Mouse (Mus musculus) limb, embryonic 14.5 days (tissue): Measurements from ENCODE around the gene Srrm4. TPM values are rescaled to one million over a fixed set of nuclear protein-coding genes. Genes with fewer than 3 reads are reported as not detected.

ENCODE experiments used
- ATAC-seq: fragments of 200-750 bp; cut with Nextera tagmentation; 2 replicates; pipeline ENCODE4 v1.8.0; 2017; ENCODE audit warnings: low read depth, moderate number of reproducible peaks, moderate TSS enrichment; ENCODE audit not compliant: low FRiP score
- DNase-seq: peaks from one replicate; pipeline ENCODE4 v3.0.0-alpha.2; 2015; ENCODE audit warnings: low spot score
- H3K27ac ChIP-seq: fragments of 300-500 bp; sonication (generic); replicated peaks from 2 replicates; pipeline ENCODE4 v1.5.1; 2014; ENCODE audit warnings: low read depth, mild to moderate bottlenecking, low read length, moderate library complexity, mixed read lengths
- H3K27me3 ChIP-seq: fragments of 300-500 bp; sonication (generic); 2 replicates; pipeline ENCODE4 v1.6.1; 2014; ENCODE audit warnings: low read length, mixed read lengths; ENCODE audit not compliant: control insufficient read depth, insufficient read depth
- H3K36me3 ChIP-seq: fragments of 300-500 bp; sonication (generic); 2 replicates; pipeline ENCODE4 v1.6.1; 2014; ENCODE audit warnings: mild to moderate bottlenecking, low read length, moderate library complexity, mixed read lengths; ENCODE audit not compliant: control insufficient read depth, insufficient read depth
- H3K4me1 ChIP-seq: fragments of 300-500 bp; sonication (generic); 2 replicates; pipeline ENCODE4 v1.6.1; 2014; ENCODE audit warnings: antibody characterized with exemption, low read length, mixed read lengths; ENCODE audit not compliant: control insufficient read depth, insufficient read depth
- H3K4me2 ChIP-seq: fragments of 300-500 bp; sonication (generic); replicated peaks from 2 replicates; pipeline ENCODE4 v1.6.1; 2014; ENCODE audit warnings: low read depth, mild to moderate bottlenecking, low read length, moderate library complexity; ENCODE audit not compliant: severe bottlenecking
- H3K4me3 ChIP-seq: fragments of 300-500 bp; sonication (generic); replicated peaks from 2 replicates; pipeline ENCODE4 v1.5.1; 2014; ENCODE audit warnings: low read length
- H3K9ac ChIP-seq: fragments of 300-500 bp; sonication (generic); 2 replicates; pipeline ENCODE4 v1.6.1; 2014; ENCODE audit warnings: mild to moderate bottlenecking, low read depth, low read length, moderate library complexity; ENCODE audit not compliant: severe bottlenecking
- H3K9me3 ChIP-seq: fragments of 300-500 bp; sonication (generic); 2 replicates; pipeline ENCODE4 v1.6.1; 2016; ENCODE audit warnings: low read length; ENCODE audit not compliant: control insufficient read depth
- POLR2A ChIP-seq: fragments of 200-500 bp; IDR thresholded peaks from 2 replicates; pipeline ENCODE4 v1.8.0; 2012; ENCODE audit warnings: inconsistent platforms, mild to moderate bottlenecking, moderate library complexity, borderline replicate concordance; ENCODE audit not compliant: insufficient read depth, insufficient read length; ENCODE audit errors: extremely low read depth
- whole genome bisulfite sequencing: fragments of 180-500 bp; shearing (Covaris S2); extraction: QIAGEN DNeasy Blood & Tissue Kit; methylation state at CpG from one replicate; pipeline ENCODE4 v1.1.7; 2014; 5-methylcytosine and 5-hydroxymethylcytosine counted together
- polyA plus RNA-seq, 2 experiments: library from polyadenylated mRNA; depleted of rRNA in 1 of 2; stranded (reverse) in 1 of 2; unstranded in 1 of 2; fragments of >200 nt; fragmentation: Nextera tagmentation in 1 of 2; extraction: Ambion mirVana in 1 of 2; gene quantifications; 2 replicates each; pipeline versions ENCODE4 v1.2.1 to v1.2.3; 2012 to 2014

Srrm4 gene
- polyA plus RNA-seq, 2 experiments: 0.44 to 0.80 TPM

DNA sequence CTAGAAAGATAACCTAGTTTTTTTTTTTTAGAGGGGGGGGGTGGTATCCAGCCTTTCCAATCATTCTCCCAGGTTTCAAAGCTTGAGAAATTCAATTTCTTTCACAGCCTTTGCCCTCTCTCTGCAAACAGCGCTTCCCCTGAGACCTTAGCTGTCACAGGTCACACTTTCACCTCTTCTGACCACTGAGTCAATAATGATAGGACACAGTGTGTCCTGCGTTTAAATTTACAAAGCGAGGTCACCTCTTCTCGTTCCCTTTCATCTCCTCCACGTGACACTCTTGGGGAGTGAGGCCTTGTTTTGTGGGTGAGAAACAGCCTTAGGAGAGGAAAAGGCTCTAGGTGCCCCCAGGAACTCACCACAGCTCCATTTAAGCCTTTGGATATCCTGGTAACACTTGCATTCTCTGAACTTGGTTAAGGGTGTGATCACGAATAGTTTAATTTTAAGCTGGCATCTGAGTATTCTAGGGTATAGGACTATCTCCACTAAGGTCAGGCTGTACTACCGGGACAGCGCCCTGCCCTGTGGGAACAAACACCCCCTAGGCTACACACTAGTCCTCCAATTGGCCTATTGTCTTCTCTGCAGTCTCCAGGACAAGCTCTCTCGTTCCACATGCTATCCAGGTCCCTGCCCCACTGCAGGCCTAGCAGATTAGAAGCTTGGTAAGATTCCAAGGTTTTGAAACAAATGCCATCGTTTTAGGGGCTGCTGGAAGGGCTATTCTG is 145.8 kb downstream of the Srrm4 start:
- Histone ChIP-seq H3K4me3 (no peak overlapping the region), H3K27ac (no peak overlapping the region), H3K9me3 (no peaks in the 10 kb centered on the region), H3K4me1 (peaks cover 7% of the 10 kb centered on the region; the same call in 1 of the 2 replicates), H3K4me2 (no peak overlapping the region), H3K27me3 (no peaks in the 10 kb centered on the region), H3K36me3 (no peaks in the 10 kb centered on the region), H3K9ac (no peak overlapping the region)
- DNase-seq: no peak
- WGBS: 45% methylated on average over 10 of the region's 10 CpGs
- ATAC-seq: no peak
- TF ChIP-seq POLR2A: no peak

DNA sequence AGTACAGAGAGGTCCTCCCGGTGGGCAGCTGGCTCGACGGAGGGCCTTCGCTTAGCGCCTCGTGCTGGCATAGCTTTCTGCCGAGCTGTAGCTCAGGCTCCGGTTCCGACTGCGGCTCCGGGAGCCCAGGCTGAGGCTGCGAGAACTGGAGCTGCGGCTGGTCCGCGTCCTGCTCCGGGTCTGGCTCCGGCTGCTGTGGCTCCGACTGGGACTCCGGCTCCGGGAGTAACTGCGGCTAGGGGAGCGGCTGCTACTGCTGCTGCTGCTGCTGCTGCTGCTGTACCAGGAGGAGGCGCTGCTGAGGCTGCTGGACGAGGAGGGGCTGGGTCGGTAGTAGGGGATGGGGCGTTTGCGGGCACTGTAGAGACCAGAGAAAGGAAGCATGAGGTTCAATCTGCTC is 147.1 kb downstream of the Srrm4 start:
- peaks cover 7% of the 10 kb centered on the region; the same call in 1 of the 2 replicates for H3K4me1 ChIP-seq
- no peak overlapping the region for H3K9ac ChIP-seq
- H3K4me2 ChIP-seq: no peak overlapping the region
- no peaks in the 10 kb centered on the region for H3K27me3 ChIP-seq
- H3K27ac ChIP-seq: no peak overlapping the region
- WGBS: 56% methylated on average over 27 of the region's 27 CpGs
- H3K36me3 ChIP-seq: no peaks in the 10 kb centered on the region
- H3K4me3 ChIP-seq: no peak overlapping the region
- H3K9me3 ChIP-seq: no peaks in the 10 kb centered on the region
- TF ChIP-seq POLR2A: no peak
- DNase-seq (no peak), ATAC-seq (no peak)

DNA sequence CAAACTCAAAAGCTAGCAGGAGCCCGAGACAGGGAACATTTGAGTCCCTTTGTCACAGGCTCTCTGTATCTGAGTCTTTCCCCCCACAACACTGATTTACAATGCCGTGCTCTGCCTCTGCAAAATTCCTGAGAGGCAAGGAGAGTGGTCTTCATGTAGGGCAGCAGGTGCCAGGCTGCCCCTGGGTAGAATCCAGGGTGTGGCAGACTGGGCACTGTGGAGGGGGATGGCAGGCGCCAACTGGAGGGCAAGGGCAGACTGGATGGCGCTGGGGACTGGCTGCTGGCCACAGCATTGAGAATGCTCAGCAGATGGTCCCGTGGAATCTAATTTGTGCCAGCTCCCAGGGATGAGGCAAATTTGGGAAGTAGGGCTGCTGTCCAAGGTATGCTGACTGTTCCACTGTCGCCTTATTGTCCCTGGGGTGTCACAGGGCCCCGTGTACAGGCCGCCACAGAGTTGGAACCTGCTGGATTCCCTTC is 148.1 kb downstream of the Srrm4 start:
- Histone ChIP-seq H3K9me3 (no peaks in the 10 kb centered on the region), H3K9ac (no peak overlapping the region), H3K27me3 (no peaks in the 10 kb centered on the region), H3K4me2 (no peak overlapping the region), H3K27ac (no peak overlapping the region), H3K4me1 (no peaks in the 10 kb centered on the region), H3K4me3 (no peak overlapping the region), H3K36me3 (no peaks in the 10 kb centered on the region)
- DNase-seq (no peak), ATAC-seq (no peak)
- no peak for TF ChIP-seq POLR2A
- WGBS: 85% methylated on average over 8 of the region's 8 CpGs

DNA sequence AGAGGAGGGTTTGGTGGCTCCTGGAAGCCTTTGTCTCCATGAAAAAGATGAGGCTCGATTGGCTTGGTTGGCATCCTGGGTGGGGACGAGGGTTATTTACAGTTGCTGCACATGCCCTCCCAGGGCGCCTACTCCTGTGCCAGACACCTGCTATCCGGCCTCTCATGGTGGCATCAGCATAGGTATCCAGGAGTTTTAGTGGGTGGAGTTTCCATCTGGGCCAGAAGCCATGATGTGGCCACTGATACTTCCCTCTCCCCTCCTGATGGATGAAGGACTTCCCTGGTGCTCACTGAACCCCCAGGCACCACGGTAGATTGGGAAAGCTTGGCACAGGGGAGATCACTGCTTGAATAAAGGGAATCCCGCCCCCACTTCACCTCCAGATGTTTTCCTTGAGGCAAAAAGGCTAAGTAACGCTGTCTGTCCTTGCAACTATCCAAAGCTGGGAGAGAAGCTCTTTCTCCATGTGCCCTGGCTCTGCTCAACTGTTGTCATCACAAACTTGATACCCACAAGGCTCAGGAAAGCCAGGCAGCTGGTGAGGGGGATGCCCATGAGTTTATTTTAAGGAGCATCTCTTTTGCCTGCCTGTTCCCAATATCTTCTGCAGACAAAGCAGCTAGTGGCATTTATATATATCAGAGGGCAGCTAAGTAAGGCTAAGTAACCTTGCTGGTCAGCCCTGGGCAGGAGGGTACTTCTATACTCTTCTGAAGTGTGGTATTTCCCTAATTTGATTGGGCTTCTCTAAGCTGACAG is 148.7 kb downstream of the Srrm4 start:
- Histone ChIP-seq H3K27me3 (no peaks in the 10 kb centered on the region), H3K9me3 (no peaks in the 10 kb centered on the region), H3K27ac (no peak overlapping the region), H3K4me3 (no peak overlapping the region), H3K4me1 (no peaks in the 10 kb centered on the region), H3K4me2 (no peak overlapping the region), H3K36me3 (no peaks in the 10 kb centered on the region), H3K9ac (no peak overlapping the region)
- 69% methylated on average over 7 of the region's 7 CpGs for WGBS
- TF ChIP-seq POLR2A: no peak
- no peak for ATAC-seq
- DNase-seq: no peak

DNA sequence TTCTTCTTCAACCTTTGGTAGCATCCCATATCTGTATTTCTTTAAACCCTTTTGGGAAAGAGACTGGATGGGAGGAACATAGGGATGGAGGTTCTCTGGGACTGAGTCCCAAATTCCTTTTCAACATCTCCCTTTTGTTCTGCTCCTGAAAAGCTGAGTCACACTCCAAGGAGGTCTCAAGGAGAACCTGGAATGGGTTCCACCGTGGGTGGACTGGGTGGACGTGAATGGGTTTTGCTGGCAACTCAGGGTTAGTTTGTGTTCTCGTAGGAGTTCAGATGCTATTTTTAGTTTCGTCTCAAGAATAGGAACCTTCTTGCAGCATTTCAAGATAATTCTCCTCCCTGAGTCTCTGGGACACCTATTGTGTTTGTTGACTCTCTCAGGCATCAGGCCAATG is 151.4 kb downstream of the Srrm4 start:
- Histone ChIP-seq H3K4me1 (no peaks in the 10 kb centered on the region), H3K9me3 (no peaks in the 10 kb centered on the region), H3K36me3 (no peaks in the 10 kb centered on the region), H3K27ac (no peak overlapping the region), H3K27me3 (no peaks in the 10 kb centered on the region), H3K4me3 (no peak overlapping the region), H3K9ac (no peak overlapping the region), H3K4me2 (no peak overlapping the region)
- no peak for ATAC-seq
- 87% methylated on average over 4 of the region's 4 CpGs for WGBS
- no peak for TF ChIP-seq POLR2A
- no peak for DNase-seq
